Mouse (Mus musculus): ENCODE measurements at regions not wholly inside any gene's neighbourhood (a gene's known extent, or its start where the extent isn't known, plus 50 kb on each side); places are given as distances from the start of the nearest gene placed in this dataset.

DNA sequence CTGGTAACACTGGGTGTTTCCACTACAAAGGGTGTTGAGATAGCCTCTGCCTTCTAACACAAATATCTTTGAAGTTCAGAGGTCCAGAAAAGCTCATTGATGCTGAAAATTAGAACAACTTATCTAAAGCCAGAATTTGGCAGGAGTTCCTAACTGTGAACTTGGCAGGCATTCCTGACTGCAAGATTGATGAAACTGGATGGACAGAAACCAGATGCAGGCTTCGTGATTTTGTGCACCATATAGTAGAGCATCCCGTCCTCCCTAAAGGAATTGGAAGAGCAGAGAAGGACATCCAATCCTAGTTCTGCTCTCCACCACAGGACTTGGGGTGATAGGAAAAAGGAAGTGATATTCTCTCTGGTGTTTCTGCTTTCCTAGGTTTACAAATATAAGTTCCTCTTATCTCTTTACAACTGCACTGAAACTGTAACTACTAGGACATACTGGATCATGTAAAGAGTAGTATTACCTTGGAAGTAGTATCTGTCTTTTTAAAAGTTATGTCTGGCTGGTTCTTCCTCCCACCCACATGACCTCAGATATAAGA, 90.9 kb upstream of the Thrb start:
- TF ChIP-seq EP300 (IDR thresholded peaks at IDR 0.05; ENCODE audit: low read depth) (no peak), CTCF (IDR thresholded peaks at IDR 0.05; ENCODE audit: low read depth) (no peak)

Measured in liver, postnatal 0 days (tissue).